Mouse (Mus musculus) CH12.LX (cell line): ENCODE measurements around the gene Anp32a. TPM values are rescaled to one million over a fixed set of nuclear protein-coding genes. Genes with fewer than 3 reads are reported as not detected.

Experiments used
- DNase-seq: peaks from one replicate; pipeline ENCODE4 v3.0.0-alpha.2; 2013; ENCODE audit errors: extremely low read depth
- H3K27ac ChIP-seq: 2 replicates; pipeline ENCODE4 v1.5.1; 2012; ENCODE audit warnings: low read depth, mild to moderate bottlenecking, control low read depth, moderate library complexity; ENCODE audit not compliant: insufficient read depth
- H3K27me3 ChIP-seq: replicated peaks from 2 replicates; pipeline ENCODE3; 2012; ENCODE audit warnings: inconsistent platforms
- H3K36me3 ChIP-seq, 2 experiments: replicated peaks in 1 of 2; 2 replicates each; pipeline versions ENCODE3 to v1.6.1; 2012; ENCODE audit warnings: inconsistent platforms in 1 of 2, low read length in 1 of 2, mild to moderate bottlenecking in 1 of 2, mixed read lengths in 1 of 2, moderate library complexity in 1 of 2; ENCODE audit not compliant: control insufficient read depth in 1 of 2, insufficient read depth in 1 of 2
- H3K4me1 ChIP-seq, 2 experiments: 2 replicates each; pipeline ENCODE4 v1.6.1; 2012; ENCODE audit warnings: inconsistent platforms in 1 of 2, moderate library complexity in 1 of 2; ENCODE audit not compliant: insufficient read depth in 2 of 2, control insufficient read depth in 1 of 2
- H3K4me2 ChIP-seq: 2 replicates; pipeline ENCODE4 v1.6.1; 2012; ENCODE audit warnings: low read depth, mild to moderate bottlenecking, control low read depth; ENCODE audit not compliant: poor library complexity, insufficient read depth, severe bottlenecking
- H3K4me3 ChIP-seq, 3 experiments: fragments of 150-350 bp in 1 of 3; sonication (generic) in 1 of 3; replicated peaks in 1 of 3; 2 replicates each; pipeline versions ENCODE3 to v1.5.1; 2011 to 2012; ENCODE audit warnings: low read depth in 2 of 3, low read length in 2 of 3, mild to moderate bottlenecking in 2 of 3, moderate library complexity in 2 of 3, control low read depth in 1 of 3, improper control_type of control experiment in 1 of 3, inconsistent platforms in 1 of 3, mixed read lengths in 1 of 3; ENCODE audit not compliant: poor library complexity in 1 of 3
- H3K79me2 ChIP-seq: replicated peaks from 2 replicates; pipeline ENCODE4 v1.6.1; 2012; ENCODE audit warnings: mild to moderate bottlenecking, moderate library complexity; ENCODE audit not compliant: control insufficient read depth, poor library complexity, insufficient read depth, severe bottlenecking; ENCODE audit errors: extremely low read depth
- H3K9ac ChIP-seq: 2 replicates; pipeline ENCODE4 v1.6.1; 2012; ENCODE audit warnings: low read depth, mild to moderate bottlenecking, control low read depth, moderate library complexity; ENCODE audit not compliant: insufficient read depth
- H3K9me3 ChIP-seq: replicated peaks from 2 replicates; pipeline ENCODE3; 2012; ENCODE audit warnings: low read length, inconsistent platforms, mixed read lengths
- CHD2 ChIP-seq: IDR thresholded peaks from 2 replicates; pipeline ENCODE4 v1.6.1; 2011; ENCODE audit warnings: low read length, improper control_type of control experiment
- ETS1 ChIP-seq: conservative IDR thresholded peaks from 2 replicates; pipeline ENCODE4 v1.6.1; 2012; ENCODE audit warnings: low read depth, mild to moderate bottlenecking, inconsistent platforms, low read length, improper control_type of control experiment, moderate library complexity
- GABPA ChIP-seq: IDR thresholded peaks from 2 replicates; pipeline ENCODE4 v1.6.1; 2012; ENCODE audit warnings: low read depth, low read length, improper control_type of control experiment, inconsistent platforms; ENCODE audit not compliant: insufficient replicate concordance
- HCFC1 ChIP-seq: IDR thresholded peaks from 2 replicates; pipeline ENCODE4 v1.6.1; 2012; ENCODE audit warnings: low read depth, mild to moderate bottlenecking, inconsistent platforms, low read length, improper control_type of control experiment
- JUN ChIP-seq: IDR thresholded peaks from 2 replicates; pipeline ENCODE4 v1.6.1; 2011; ENCODE audit warnings: low read depth, mild to moderate bottlenecking, low read length, improper control_type of control experiment, moderate library complexity; ENCODE audit not compliant: insufficient read depth
- KAT2A ChIP-seq: IDR thresholded peaks from 2 replicates; pipeline ENCODE4 v1.6.1; 2012; ENCODE audit warnings: low read length, improper control_type of control experiment, inconsistent platforms; ENCODE audit not compliant: insufficient replicate concordance
- MAZ ChIP-seq: IDR thresholded peaks from 2 replicates; pipeline ENCODE4 v1.6.1; 2012; ENCODE audit warnings: low read depth, mild to moderate bottlenecking, inconsistent platforms, low read length, improper control_type of control experiment, moderate library complexity
- MEF2A ChIP-seq: IDR thresholded peaks from 2 replicates; pipeline ENCODE4 v1.6.1; 2014; ENCODE audit warnings: low read depth, mild to moderate bottlenecking, inconsistent platforms, low read length, improper control_type of control experiment, borderline replicate concordance
- MXI1 ChIP-seq: IDR thresholded peaks from 2 replicates; pipeline ENCODE4 v1.6.1; 2011; ENCODE audit warnings: mild to moderate bottlenecking, low read depth, low read length, improper control_type of control experiment
- NELFE ChIP-seq: IDR thresholded peaks from 2 replicates; pipeline ENCODE4 v1.6.1; 2011; ENCODE audit warnings: low read depth, low read length, improper control_type of control experiment
- PAX5 ChIP-seq: IDR thresholded peaks from 2 replicates; pipeline ENCODE4 v1.6.1; 2012; ENCODE audit warnings: low read length, inconsistent platforms, mixed read lengths
- POLR2A ChIP-seq: IDR thresholded peaks from 2 replicates; pipeline ENCODE4 v1.6.1; 2011; ENCODE audit warnings: low read depth, mild to moderate bottlenecking, improper control_type of control experiment, low read length
- POLR2AphosphoS2 ChIP-seq: IDR thresholded peaks from 2 replicates; pipeline ENCODE4 v1.6.1; 2011; ENCODE audit warnings: low read depth, low read length, improper control_type of control experiment
- RAD21 ChIP-seq: IDR thresholded peaks from 2 replicates; pipeline ENCODE4 v1.6.1; 2011; ENCODE audit warnings: low read depth, mild to moderate bottlenecking, low read length, improper control_type of control experiment, moderate library complexity
- SIN3A ChIP-seq: IDR thresholded peaks from 2 replicates; pipeline ENCODE4 v1.6.1; 2012; ENCODE audit warnings: low read length, improper control_type of control experiment, inconsistent platforms
- TBP ChIP-seq: conservative IDR thresholded peaks from 2 replicates; pipeline ENCODE4 v1.6.1; 2011; ENCODE audit warnings: low read depth, low read length, improper control_type of control experiment
- TCF12 ChIP-seq: IDR thresholded peaks from 2 replicates; pipeline ENCODE4 v1.6.1; 2014; ENCODE audit warnings: low read depth, mild to moderate bottlenecking, inconsistent platforms, low read length, improper control_type of control experiment
- UBTF ChIP-seq: IDR thresholded peaks from 2 replicates; pipeline ENCODE4 v1.6.1; 2012; ENCODE audit warnings: low read depth, mild to moderate bottlenecking, inconsistent platforms, low read length, improper control_type of control experiment, moderate library complexity
- USF1 ChIP-seq: IDR thresholded peaks from 2 replicates; pipeline ENCODE4 v1.6.1; 2014; ENCODE audit warnings: low read depth, mild to moderate bottlenecking, inconsistent platforms, low read length, improper control_type of control experiment
- ZC3H11A ChIP-seq: IDR thresholded peaks from 2 replicates; pipeline ENCODE4 v1.6.1; 2012; ENCODE audit warnings: low read depth, mild to moderate bottlenecking, inconsistent platforms, low read length, improper control_type of control experiment
- ZMIZ1 ChIP-seq: IDR thresholded peaks from 2 replicates; pipeline ENCODE4 v1.6.1; 2012; ENCODE audit warnings: low read depth, mild to moderate bottlenecking, inconsistent platforms, low read length, improper control_type of control experiment
- ZNF384 ChIP-seq: IDR thresholded peaks from 2 replicates; pipeline ENCODE4 v1.6.1; 2012; ENCODE audit warnings: low read depth, low read length, improper control_type of control experiment, inconsistent platforms
- dilution Hi-C: fragments of 300-500 bp; cut with MboI; formaldehyde crosslinking; loops from 2 replicates; pipeline ENCODE4 v1.14.3; 2020; ENCODE audit warnings: low sequenced_read_pairs; ENCODE audit not compliant: extremely low pct_unique_long_range_greater_than_20kb, extremely low pct_ligation_motif_present
- in situ Hi-C: fragments of 300-500 bp; cut with MboI; formaldehyde crosslinking; loops from 3 replicates; pipeline ENCODE4 v1.14.3; 2019; ENCODE audit warnings: low sequenced_read_pairs, low pct_ligation_motif_present, low pct_unique_long_range_greater_than_20kb, mixed read lengths
- polyA plus RNA-seq: library from polyadenylated mRNA; unstranded; fragments of >175 nt; gene quantifications from 2 replicates; pipeline ENCODE4 v1.2.1, GENCODE M21; 2012; ENCODE audit warnings: low read depth; ENCODE audit not compliant: insufficient read length
- total RNA-seq, 2 experiments: library from RNA; depleted of rRNA; stranded (reverse); fragments of 300-350 nt in 1 of 2; fragments of >200 nt in 1 of 2; gene quantifications; 2 replicates each; pipeline ENCODE4 v1.2.3; 2012 to 2014

The Anp32a gene
- total and polyA plus RNA-seq, 3 experiments, result 585 to 1,207 (median 869) TPM

DNA sequence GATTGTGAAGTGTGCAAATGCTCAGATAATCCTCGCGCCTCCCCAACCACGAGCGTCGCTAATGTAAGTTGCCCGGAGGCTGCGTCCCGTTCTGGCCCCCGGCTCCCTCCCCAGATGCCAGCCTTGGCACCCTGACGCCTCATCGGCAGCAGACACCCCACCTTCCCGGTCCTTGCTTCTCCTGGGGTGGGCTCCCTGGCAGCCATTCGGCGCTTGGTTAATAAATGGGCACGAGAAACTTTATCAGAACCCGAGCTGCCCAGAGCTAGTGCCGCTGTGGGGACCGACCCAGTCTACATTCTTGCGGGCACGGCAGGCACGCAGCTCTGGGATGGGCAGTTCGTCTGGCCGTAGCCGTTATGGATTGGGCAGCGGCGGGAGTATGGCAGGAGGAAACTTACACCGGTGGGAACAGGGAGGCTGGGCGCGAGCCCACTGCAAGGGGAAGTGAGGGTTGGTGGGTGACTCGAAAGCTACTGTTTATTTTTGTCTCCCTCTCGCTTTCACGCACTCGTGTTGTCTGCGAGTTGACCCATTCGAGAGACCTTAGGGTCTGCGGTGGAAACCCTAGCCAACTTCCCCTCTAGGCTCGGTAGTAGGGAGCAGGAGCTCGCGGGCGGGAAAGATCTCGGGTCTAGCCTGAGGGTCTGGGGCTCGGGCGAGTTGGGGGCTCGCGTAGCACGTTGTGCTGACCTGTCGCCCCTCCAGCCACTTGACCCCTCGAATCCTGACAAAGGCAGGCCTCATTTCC is 1.5 kb downstream of the Anp32a start (continued):
- TF ChIP-seq ZMIZ1 (no peak; the same call in 1 of the 2 replicates), TCF12 (no peak), ZNF384 (no peak), NELFE (no peak), MXI1 (no peak), ZC3H11A (no peak), RAD21 (no peak)

- dilution Hi-C loops (no loop called here), in situ Hi-C loops (no loop called here)
- peaks cover 92% of the 10 kb centered on the region for H3K79me2 ChIP-seq
- H3K27ac ChIP-seq, result peak overlapping the region; percentile 100
- no peaks in the 10 kb centered on the region for H3K27me3 ChIP-seq
- no peaks in the 10 kb centered on the region for H3K9me3 ChIP-seq
- H3K4me1 ChIP-seq, result peaks cover 12 to 22% of the 10 kb centered on the region in 2 experiments
- peak overlapping the region; percentile 95 for H3K9ac ChIP-seq
- peak; percentile 67 for DNase-seq
- H3K4me3 ChIP-seq, result peak overlapping the region; percentile 91 to 100 (median 92)
- TF ChIP-seq POLR2AphosphoS2 (0 out of 2 replicates have a peak, but pooled peaks have one; percentile 16), USF1 (no peak), ETS1 (peak; percentile 37; the same call in 1 of the 2 replicates), JUN (no peak), CHD2 (peak; percentile 28; the same call in 1 of the 2 replicates), SIN3A (peak; percentile 23), ZNF384 (no peak), TBP (0 out of 2 replicates have a peak, but pooled peaks have one; percentile 44), GABPA (no peak), ZMIZ1 (peak; percentile 78), PAX5 (no peak), HCFC1 (no peak), POLR2A (peak; percentile 53; the same call in 1 of the 2 replicates), RAD21 (no peak), UBTF (no peak), MAZ (peak; percentile 53; the same call in 1 of the 2 replicates), KAT2A (no peak), MEF2A (no peak), NELFE (0 out of 2 replicates have a peak, but pooled peaks have one; percentile 30), TCF12 (peak; percentile 7; the same call in 1 of the 2 replicates), MXI1 (0 out of 2 replicates have a peak, but pooled peaks have one; percentile 55)
- peak overlapping the region; percentile 27; the same call in 1 of the 2 replicates for H3K4me2 ChIP-seq
- peaks cover 3 to 22% of the 10 kb centered on the region in 2 experiments for H3K36me3 ChIP-seq
Measured at GRCm38 (mm10) chr9:62343192-62343903, 2.3 kb downstream of the Anp32a start.
